Mouse (Mus musculus) brain, adult 2 months (tissue): ENCODE measurements around the gene Sctr.

ENCODE experiments used
- DNase-seq: peaks from one replicate; pipeline ENCODE4 v3.0.0; 2011; ENCODE audit warnings: low read depth, low spot score

The Sctr gene

GRCm38 (mm10) chr1:120006844-120007790, at the start of gene Sctr:
Sctr (plus strand) TSS chr1:120006894.
- no peak for DNase-seq

GRCm38 (mm10) chr1:119957716-119958222, 48.9 kb upstream of the Sctr start:
- DNase-seq, result peak; percentile 68

- DNase-seq, result no peak
Measured at GRCm38 (mm10) chr1:119959464-119959863, 47.2 kb upstream of the Sctr start.

- no peak for DNase-seq
Measured at GRCm38 (mm10) chr1:119959920-119960319, 46.8 kb upstream of the Sctr start.

- no peak for DNase-seq
Measured at GRCm38 (mm10) chr1:119965804-119966514, 40.7 kb upstream of the Sctr start.

GRCm38 (mm10) chr1:119973117-119973516, 33.6 kb upstream of the Sctr start:
- no peak for DNase-seq

- no peak for DNase-seq
Measured at GRCm38 (mm10) chr1:119975141-119975540, 31.6 kb upstream of the Sctr start.

- no peak for DNase-seq
Measured at GRCm38 (mm10) chr1:119986555-119986954, 20.1 kb upstream of the Sctr start.

- DNase-seq, result peak; percentile 74
Measured at GRCm38 (mm10) chr1:119996798-119997581, 9.7 kb upstream of the Sctr start, which contains the start of gene Cfap221. Cfap221 (minus strand) TSS chr1:119997234.

GRCm38 (mm10) chr1:119997644-119998043, 9.1 kb upstream of the Sctr start:
- no peak for DNase-seq

- no peak for DNase-seq
Measured at GRCm38 (mm10) chr1:120007851-120008588, 1.3 kb downstream of the Sctr start.

- DNase-seq, result no peak
Measured at GRCm38 (mm10) chr1:120012638-120013037, 5.9 kb downstream of the Sctr start.

GRCm38 (mm10) chr1:120013111-120013510, 6.4 kb downstream of the Sctr start:
- peak; percentile 69 for DNase-seq

GRCm38 (mm10) chr1:120016240-120016639, 9.5 kb downstream of the Sctr start:
- no peak for DNase-seq

GRCm38 (mm10) chr1:120018900-120019299, 12.2 kb downstream of the Sctr start:
- no peak for DNase-seq

GRCm38 (mm10) chr1:120019428-120019827, 12.7 kb downstream of the Sctr start:
- DNase-seq, result no peak

GRCm38 (mm10) chr1:120020322-120020897, 13.7 kb downstream of the Sctr start:
- DNase-seq, result no peak

- DNase-seq, result peak; percentile 75
Measured at GRCm38 (mm10) chr1:120021951-120022350, 15.3 kb downstream of the Sctr start.

- DNase-seq, result no peak
Measured at GRCm38 (mm10) chr1:120024331-120025049, 17.8 kb downstream of the Sctr start.

- DNase-seq, result no peak
Measured at GRCm38 (mm10) chr1:120025050-120025439, 18.4 kb downstream of the Sctr start.
